8 mouse cellular contexts compared by ENCODE assay signal in the genomic region with DNA sequence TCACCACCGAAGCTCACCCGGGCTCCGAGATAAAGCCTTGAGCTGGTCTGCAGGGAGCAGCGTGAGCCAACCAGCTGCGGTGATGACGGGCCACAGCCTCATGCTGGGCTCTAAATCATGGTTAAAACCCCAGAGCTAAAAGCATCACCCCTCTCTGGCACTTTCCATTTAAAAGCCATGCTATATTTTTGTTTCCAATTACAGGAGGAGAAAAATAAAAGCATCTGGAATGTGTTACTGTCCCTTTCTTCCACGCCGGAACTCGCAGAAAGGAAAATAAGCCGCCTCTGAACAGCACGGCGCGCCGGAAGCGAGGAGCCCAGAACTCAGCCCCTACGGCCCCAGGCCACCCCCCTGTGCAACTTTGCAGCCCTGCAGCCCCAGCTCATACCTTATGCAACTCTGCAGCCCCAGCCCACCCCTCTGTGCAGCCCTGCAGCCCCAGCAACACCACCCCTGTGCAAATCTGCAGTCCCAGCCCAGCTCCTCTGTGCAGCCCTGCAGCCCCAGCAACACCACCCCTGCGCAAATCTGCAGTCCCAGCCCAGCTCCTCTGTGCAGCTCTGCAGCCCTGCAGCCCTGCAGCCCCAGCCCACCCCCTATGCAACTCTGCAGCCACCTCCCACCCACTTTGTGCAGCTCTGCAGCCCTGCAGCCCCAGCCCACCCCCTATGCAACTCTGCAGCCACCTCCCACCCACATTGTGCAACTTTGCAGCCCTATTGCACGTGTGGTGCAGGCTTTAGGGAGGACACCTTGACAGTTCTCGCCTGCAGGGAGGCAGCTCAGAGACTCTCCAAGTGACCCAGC.
A peak's percentile ranks its signal among the peaks of the same experiment; 100 is the strongest.
DNase-seq lines count a peak whose midpoint lies in the region; ATAC-seq and TF ChIP-seq lines count a peak whose summit lies in the region.

No protein-coding gene starts in this region.

- no peaks in the 10 kb centered on the region for H3K9me3 ChIP-seq in heart, postnatal 0 days (replicated peaks; ENCODE audit: control insufficient read depth, low read length)
- no peaks in the 10 kb centered on the region for H3K9me3 ChIP-seq in neural tube, embryonic 15.5 days (replicated peaks)

- no peaks in the 10 kb centered on the region for H3K36me3 ChIP-seq in heart, postnatal 0 days (replicated peaks; ENCODE audit: control insufficient read depth, insufficient read depth, low read length)
- H3K36me3 ChIP-seq in neural tube, embryonic 15.5 days = no peaks in the 10 kb centered on the region

- H3K4me1 ChIP-seq in cerebellum, adult 2 months (ENCODE audit: control insufficient read depth, insufficient read depth, low read length) = peaks cover 10% of the 10 kb centered on the region
- H3K4me1 ChIP-seq in heart, postnatal 0 days (ENCODE audit: control insufficient read depth, insufficient read depth) = peaks cover 19% of the 10 kb centered on the region
- peaks cover 36% of the 10 kb centered on the region for H3K4me1 ChIP-seq in neural tube, embryonic 15.5 days

- intact Hi-C loops in left cerebral cortex, postnatal 4 days (cut with DNase I) = no loop called here

- peak; percentile 80 for ATAC-seq in heart, postnatal 0 days (ENCODE audit: insufficient read depth, low read depth)
- peak; percentile 62 for ATAC-seq in neural tube, embryonic 15.5 days (ENCODE audit: low FRiP score)

- TF ChIP-seq CTCF in cerebellum, adult 2 months (IDR thresholded peaks at IDR 0.05; ENCODE audit: borderline replicate concordance, insufficient read depth, low read depth, low read length) = no peak
- no peak for TF ChIP-seq CTCF in heart, postnatal 0 days (IDR thresholded peaks at IDR 0.05; ENCODE audit: low read depth)

- no peak for TF ChIP-seq EP300 in heart, postnatal 0 days (IDR thresholded peaks at IDR 0.05; ENCODE audit: low read depth)

- H3K9ac ChIP-seq in heart, postnatal 0 days (replicated peaks; ENCODE audit: low read depth, low read length) = 0 out of 2 replicates have a peak overlapping the region, but pooled peaks have one; percentile 20
- no peak overlapping the region for H3K9ac ChIP-seq in neural tube, embryonic 15.5 days (replicated peaks)

- DNase-seq in cerebellum, adult 2 months = no peak
- DNase-seq in cerebellum, postnatal 36 days = no peak
- peak; percentile 25 for DNase-seq in fibroblast of lung, adult 2 months (ENCODE audit: low read depth)
- DNase-seq in heart, postnatal 0 days (ENCODE audit: low spot score) = peak; percentile 81
- DNase-seq in kidney, postnatal 4 days = peak; percentile 64 to 76
- no peak for DNase-seq in left cerebral cortex, postnatal 4 days
- DNase-seq in right cerebral cortex, postnatal 10 days (ENCODE audit: low spot score in 2 of 2) = no peak

- peak overlapping the region; percentile 37 for H3K4me2 ChIP-seq in heart, postnatal 0 days (ENCODE audit: low read depth, low read length)
- H3K4me2 ChIP-seq in neural tube, embryonic 15.5 days = peak overlapping the region; percentile 28

- H3K27ac ChIP-seq in cerebellum, adult 2 months (ENCODE audit: insufficient read depth, low read length) = peak overlapping the region; percentile 20; the same call in 1 of the 2 replicates
- peak overlapping the region; percentile 87 for H3K27ac ChIP-seq in heart, postnatal 0 days (ENCODE audit: low read depth)
- peak overlapping the region; percentile 51 for H3K27ac ChIP-seq in neural tube, embryonic 15.5 days (replicated peaks)

- H3K27me3 ChIP-seq in cerebellum, adult 2 months (ENCODE audit: control insufficient read depth, insufficient read depth, low read length) = no peaks in the 10 kb centered on the region
- H3K27me3 ChIP-seq in heart, postnatal 0 days (ENCODE audit: control insufficient read depth, insufficient read depth, low read length) = no peaks in the 10 kb centered on the region
- no peaks in the 10 kb centered on the region for H3K27me3 ChIP-seq in neural tube, embryonic 15.5 days (replicated peaks)

- TF ChIP-seq POLR2A in cerebellum, adult 2 months (IDR thresholded peaks at IDR 0.05; ENCODE audit: borderline replicate concordance, insufficient read depth, low read length) = no peak

- WGBS in cerebellum, adult 2 months = 65% methylated on average over 19 of the region's 19 CpGs
- WGBS in heart, postnatal 0 days = 16% methylated on average over 19 of the region's 19 CpGs
- WGBS in neural tube, embryonic 15.5 days = 25% methylated on average over 19 of the region's 19 CpGs

- no peak overlapping the region for H3K4me3 ChIP-seq in cerebellum, adult 2 months (replicated peaks; ENCODE audit: insufficient read depth, low read depth, low read length)
- peak overlapping the region; percentile 15; the same call in 1 of the 2 replicates for H3K4me3 ChIP-seq in heart, postnatal 0 days (ENCODE audit: low read depth, low read length)
- H3K4me3 ChIP-seq in neural tube, embryonic 15.5 days (replicated peaks) = no peak overlapping the region

Comparison
In these comparisons a context has a peak if more than half of its experiments do, and no peak if none do; other contexts are left out.
1. DNase-seq: peak in fibroblast of lung, adult 2 months (single experiment), heart, postnatal 0 days (single experiment) and kidney, postnatal 4 days (2 of 2); none in cerebellum, adult 2 months (0 of 2), cerebellum, postnatal 36 days (0 of 2), left cerebral cortex, postnatal 4 days (single experiment) and right cerebral cortex, postnatal 10 days (0 of 2).
2. H3K27ac ChIP-seq: peak in every context shown above with its lines; median percentile 87 in heart, postnatal 0 days; 51 in neural tube, embryonic 15.5 days; 20 in cerebellum, adult 2 months.